In genomic region chr7:80404101-80404894, GRCm38 (mm10) we compare ENCODE assay signal across 12 mouse cellular contexts. TPM values are rescaled to one million over a fixed set of nuclear protein-coding genes. Genes with fewer than 3 reads are reported as not detected.
A peak's percentile ranks its signal among the peaks of the same experiment; 100 is the strongest.
DNase-seq lines count a peak whose midpoint lies in the region; ATAC-seq and TF ChIP-seq lines count a peak whose summit lies in the region.
"Had no signal": no experiment of that assay in that cellular context is flagged by ENCODE, and none has a peak within 500 bp of the region (broad histone marks: within the 10 kb centered on the region; RNA-seq: fewer than 3 reads in every experiment).

No protein-coding gene starts in this region.

- TF ChIP-seq CTCF in intestine, postnatal 0 days (IDR thresholded peaks at IDR 0.05; ENCODE audit: low read depth) = no peak

- no peaks in the 10 kb centered on the region for H3K36me3 ChIP-seq in intestine, embryonic 14.5 days (ENCODE audit: control insufficient read depth, insufficient read depth, low read length)
- no peaks in the 10 kb centered on the region for H3K36me3 ChIP-seq in intestine, postnatal 0 days (ENCODE audit: control insufficient read depth, insufficient read depth)
- H3K36me3 ChIP-seq: hindbrain, embryonic 15.5 days had no signal

- no peaks in the 10 kb centered on the region for H3K9me3 ChIP-seq in intestine, embryonic 14.5 days (ENCODE audit: control insufficient read depth, low read length)
- no peaks in the 10 kb centered on the region for H3K9me3 ChIP-seq in intestine, postnatal 0 days (ENCODE audit: control insufficient read depth)
- H3K9me3 ChIP-seq: hindbrain, embryonic 15.5 days had no signal

- H3K4me3 ChIP-seq in intestine, embryonic 14.5 days (ENCODE audit: low read depth, low read length) = no peak overlapping the region
- no peak overlapping the region for H3K4me3 ChIP-seq in intestine, postnatal 0 days (ENCODE audit: low read depth, low read length)

- no peak for ATAC-seq in intestine, embryonic 14.5 days (replicated peaks; ENCODE audit: low FRiP score, low TSS enrichment, low read depth)
- no peak for ATAC-seq in intestine, postnatal 0 days
- ATAC-seq in megakaryocyte progenitor cell, adult 5-6 weeks (replicated peaks; ENCODE audit: poor library complexity) = peak; percentile 61
- ATAC-seq: Patski had no signal

- H3K4me1 ChIP-seq in intestine, embryonic 14.5 days (replicated peaks; ENCODE audit: control insufficient read depth, insufficient read depth, low read length) = peaks cover 21% of the 10 kb centered on the region
- H3K4me1 ChIP-seq in intestine, postnatal 0 days (replicated peaks; ENCODE audit: control insufficient read depth, insufficient read depth, low read length) = peaks cover 5% of the 10 kb centered on the region; the same call in 1 of the 2 replicates

- H3K9ac ChIP-seq in intestine, embryonic 14.5 days (ENCODE audit: low read length) = no peak overlapping the region
- H3K9ac ChIP-seq in intestine, postnatal 0 days (ENCODE audit: low read depth, low read length) = no peak overlapping the region
- H3K9ac ChIP-seq: hindbrain, embryonic 15.5 days; liver, embryonic 14.5 days had no signal

- no peak for DNase-seq in intestine, embryonic 14.5 days (ENCODE audit: low spot score)
- DNase-seq in CD4-positive, CD25-positive, alpha-beta regulatory T cell, adult 2 months (ENCODE audit: low read depth, low spot score) = peak; percentile 69
- peak; percentile 47 to 71 for DNase-seq in heart, adult 9 months (ENCODE audit: low spot score in 2 of 2)
- DNase-seq in frontal cortex, postnatal 25 days (ENCODE audit: low spot score in 2 of 2) = no peak
- DNase-seq in cerebellum, postnatal 4 days (ENCODE audit: low spot score in 2 of 2) = no peak
- no peak for DNase-seq in cerebellum, postnatal 25 days
- DNase-seq: retina, postnatal 1 day had no signal

- H3K4me2 ChIP-seq in intestine, embryonic 14.5 days (ENCODE audit: low read length) = no peak overlapping the region
- H3K4me2 ChIP-seq in intestine, postnatal 0 days (replicated peaks; ENCODE audit: low read depth) = no peak overlapping the region

- H3K27me3 ChIP-seq in intestine, embryonic 14.5 days (replicated peaks; ENCODE audit: control insufficient read depth, insufficient read depth, low read length) = no peaks in the 10 kb centered on the region
- H3K27me3 ChIP-seq in intestine, postnatal 0 days (replicated peaks; ENCODE audit: control insufficient read depth, insufficient read depth, low read length) = no peaks in the 10 kb centered on the region
- H3K27me3 ChIP-seq: hindbrain, embryonic 15.5 days; Patski had no signal

- 62% methylated on average over 7 of the region's 7 CpGs for WGBS in intestine, embryonic 14.5 days
- WGBS in intestine, postnatal 0 days = 48% methylated on average over 7 of the region's 7 CpGs

- H3K27ac ChIP-seq in intestine, embryonic 14.5 days (ENCODE audit: low read depth) = 0 out of 2 replicates have a peak overlapping the region, but pooled peaks have one; percentile 5
- H3K27ac ChIP-seq in intestine, postnatal 0 days (ENCODE audit: low read depth, low read length) = no peak overlapping the region
- H3K27ac ChIP-seq: hindbrain, embryonic 15.5 days; liver, embryonic 14.5 days had no signal

RNA-seq across cellular contexts. Expression of gene Furin, which starts 0.9 kb away (rescaled TPM):
- 10.3 and 10.6 TPM in 2 replicates for polyA plus RNA-seq in intestine, embryonic 14.5 days (2014; fragmentation: Nextera tagmentation; extraction: Ambion mirVana)
- 25.5 and 26.4 TPM in 2 replicates for polyA plus RNA-seq in intestine, postnatal 0 days (2015; fragmentation: Nextera tagmentation; extraction: Ambion mirVana)
- 13.8 and 15.6 TPM in 2 replicates for total RNA-seq in megakaryocyte progenitor cell, adult 5-6 weeks (2015)
- total RNA-seq in megakaryocyte progenitor cell, adult 5-6 weeks (2017) = 7.2 and 10.2 TPM in 2 replicates

RNA-seq across cellular contexts. Expression of gene Fes, which starts 16.6 kb away (rescaled TPM):
- 8.0 and 10.1 TPM in 2 replicates for polyA plus RNA-seq in intestine, embryonic 14.5 days (2014; fragmentation: Nextera tagmentation; extraction: Ambion mirVana)
- polyA plus RNA-seq in intestine, postnatal 0 days (2015; fragmentation: Nextera tagmentation; extraction: Ambion mirVana) = 6.2 and 6.7 TPM in 2 replicates
- total RNA-seq in megakaryocyte progenitor cell, adult 5-6 weeks (2015) = 117 and 126 TPM in 2 replicates
- 97.6 and 158 TPM in 2 replicates for total RNA-seq in megakaryocyte progenitor cell, adult 5-6 weeks (2017)

RNA-seq across cellular contexts. Expression of gene Man2a2, which starts 33.1 kb away (rescaled TPM):
- polyA plus RNA-seq in intestine, embryonic 14.5 days (2014; fragmentation: Nextera tagmentation; extraction: Ambion mirVana) = 17.4 and 18.8 TPM in 2 replicates
- 4.8 and 5.3 TPM in 2 replicates for polyA plus RNA-seq in intestine, postnatal 0 days (2015; fragmentation: Nextera tagmentation; extraction: Ambion mirVana)
- 31.2 and 32.6 TPM in 2 replicates for total RNA-seq in megakaryocyte progenitor cell, adult 5-6 weeks (2015)
- total RNA-seq in megakaryocyte progenitor cell, adult 5-6 weeks (2017) = 37.9 and 44.0 TPM in 2 replicates

Comparison
In these comparisons a context has a peak if more than half of its experiments do, and no peak if none do; other contexts are left out.
1. DNase-seq: peak in CD4-positive, CD25-positive, alpha-beta regulatory T cell, adult 2 months (single experiment) and heart, adult 9 months (2 of 2); none in intestine, embryonic 14.5 days (single experiment), frontal cortex, postnatal 25 days (0 of 2), cerebellum, postnatal 4 days (0 of 2) and cerebellum, postnatal 25 days (0 of 2).